Mouse (Mus musculus) intestine, embryonic 14.5 days (tissue): ENCODE measurements around the gene Ppib. TPM values are rescaled to one million over a fixed set of nuclear protein-coding genes. Genes with fewer than 3 reads are reported as not detected.

Source experiments
- ATAC-seq: fragments of 200-750 bp; cut with Nextera tagmentation; replicated peaks from 2 replicates; pipeline ENCODE4 v1.8.0; 2017; ENCODE audit warnings: low read depth, moderate number of reproducible peaks, moderate TSS enrichment, moderate library complexity; ENCODE audit not compliant: low FRiP score, low TSS enrichment
- DNase-seq: peaks from one replicate; pipeline ENCODE4 v3.0.0-alpha.2; 2018; ENCODE audit warnings: low spot score
- H3K27ac ChIP-seq: fragments of 300-500 bp; sonication (generic); 2 replicates; pipeline ENCODE4 v1.5.1; 2014; ENCODE audit warnings: low read depth, mild to moderate bottlenecking, control low read depth
- H3K27me3 ChIP-seq: fragments of 300-500 bp; sonication (generic); replicated peaks from 2 replicates; pipeline ENCODE4 v1.6.1; 2014; ENCODE audit warnings: low read length, control low read depth; ENCODE audit not compliant: control insufficient read depth, insufficient read depth
- H3K36me3 ChIP-seq: fragments of 300-500 bp; sonication (generic); 2 replicates; pipeline ENCODE4 v1.6.1; 2014; ENCODE audit warnings: low read length, control low read depth; ENCODE audit not compliant: control insufficient read depth, insufficient read depth
- H3K4me1 ChIP-seq: fragments of 300-500 bp; sonication (generic); replicated peaks from 2 replicates; pipeline ENCODE4 v1.6.1; 2014; ENCODE audit warnings: low read length, control low read depth, mixed read lengths; ENCODE audit not compliant: control insufficient read depth, insufficient read depth
- H3K4me2 ChIP-seq: fragments of 300-500 bp; sonication (generic); 2 replicates; pipeline ENCODE4 v1.6.1; 2014; ENCODE audit warnings: low read length
- H3K4me3 ChIP-seq: fragments of 300-500 bp; sonication (generic); 2 replicates; pipeline ENCODE4 v1.5.1; 2014; ENCODE audit warnings: low read depth, low read length, control low read depth, mixed read lengths
- H3K9ac ChIP-seq: fragments of 300-500 bp; sonication (generic); 2 replicates; pipeline ENCODE4 v1.6.1; 2014; ENCODE audit warnings: mild to moderate bottlenecking, low read length
- H3K9me3 ChIP-seq: fragments of 300-500 bp; sonication (generic); 2 replicates; pipeline ENCODE4 v1.6.1; 2016; ENCODE audit warnings: low read length, control low read depth; ENCODE audit not compliant: control insufficient read depth
- WGBS: fragments of 180-500 bp; shearing (Covaris S2); extraction: QIAGEN DNeasy Blood & Tissue Kit; methylation state at CpG from one replicate; pipeline ENCODE4 v1.1.7; 2014; 5-methylcytosine and 5-hydroxymethylcytosine counted together
- polyA plus RNA-seq: library from polyadenylated mRNA; unstranded; fragments of >200 nt; fragmentation: Nextera tagmentation; extraction: Ambion mirVana; gene quantifications from 2 replicates; pipeline ENCODE4 v1.2.1, GENCODE M21; 2014

Gene Ppib
- polyA plus RNA-seq, 1 experiment from 2014 or later, result 618 TPM

DNA sequence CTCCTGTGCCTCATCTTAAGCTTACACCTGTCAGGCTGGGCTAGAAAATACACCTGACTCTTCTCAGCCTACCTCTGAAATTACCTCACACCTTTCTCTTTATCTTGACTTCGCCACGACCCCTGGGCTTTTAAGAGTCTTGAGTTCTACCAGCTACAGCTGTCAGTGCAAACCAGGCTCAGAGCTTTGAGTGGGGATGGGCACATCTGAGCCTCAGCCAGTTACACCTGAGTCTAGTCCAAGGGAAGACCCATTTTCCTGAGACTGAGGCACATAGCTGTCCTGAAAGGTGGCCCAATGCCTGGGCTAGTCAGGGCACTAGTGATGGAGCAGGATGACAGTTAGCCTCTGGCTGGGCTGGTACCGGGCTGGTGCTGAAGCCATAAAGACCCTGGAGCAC lies 6.8 kb downstream of the Ppib start:
- Histone ChIP-seq H3K27me3 (peaks cover 29% of the 10 kb centered on the region), H3K9me3 (no peaks in the 10 kb centered on the region), H3K4me1 (peaks cover 8% of the 10 kb centered on the region; the same call in 1 of the 2 replicates), H3K36me3 (peaks cover 46% of the 10 kb centered on the region), H3K9ac (no peak overlapping the region), H3K4me2 (no peak overlapping the region), H3K4me3 (no peak overlapping the region), H3K27ac (no peak overlapping the region)
- DNase-seq (no peak), ATAC-seq (no peak)
- WGBS, result 94% methylated on average over 3 of the region's 3 CpGs

DNA sequence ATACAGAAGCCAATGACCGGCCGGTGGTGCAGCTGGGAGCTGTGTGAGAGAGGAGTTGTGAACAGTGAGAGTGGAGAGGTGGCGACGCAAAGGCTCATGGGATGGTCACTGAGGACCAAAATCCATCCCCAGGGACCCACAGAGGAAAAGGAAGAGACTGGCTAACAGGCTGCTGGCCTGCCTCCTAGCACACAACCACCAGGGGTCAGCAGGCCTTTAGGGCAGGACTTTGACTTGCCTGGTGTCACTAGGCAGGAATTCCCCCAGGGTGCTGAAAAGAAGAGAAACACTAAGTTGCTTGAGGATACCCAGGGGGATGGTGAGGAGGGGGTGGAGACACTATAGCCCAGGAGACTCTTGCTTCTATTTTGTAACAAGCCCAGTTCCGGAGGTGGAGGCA lies 7.5 kb downstream of the Ppib start:
- Histone ChIP-seq H3K4me2 (no peak overlapping the region), H3K27ac (no peak overlapping the region), H3K4me3 (no peak overlapping the region), H3K27me3 (peaks cover 29% of the 10 kb centered on the region), H3K36me3 (peaks cover 40% of the 10 kb centered on the region), H3K9ac (no peak overlapping the region), H3K4me1 (peaks cover 8% of the 10 kb centered on the region; the same call in 1 of the 2 replicates), H3K9me3 (no peaks in the 10 kb centered on the region)
- 25% methylated on average over 5 of the region's 5 CpGs for WGBS
- DNase-seq (no peak), ATAC-seq (no peak)

DNA sequence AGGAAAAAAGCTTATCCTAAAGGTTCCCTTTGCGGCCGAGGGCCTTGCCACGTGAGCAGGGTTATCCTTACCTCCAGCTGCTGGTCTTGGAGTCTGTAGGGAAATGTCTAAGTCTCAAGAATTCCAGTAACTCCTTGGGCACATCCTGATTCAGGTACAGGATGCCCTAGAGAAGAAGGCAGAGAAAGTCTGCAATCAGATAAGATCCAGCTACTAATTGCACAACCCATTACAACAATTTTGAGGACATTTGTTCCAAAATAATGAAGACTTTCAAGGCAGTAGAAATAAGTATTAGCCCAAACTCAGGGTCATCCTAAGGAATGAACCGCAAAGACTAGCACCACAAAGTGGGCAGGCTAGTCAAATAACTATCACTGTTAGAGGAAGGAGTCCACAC lies 8.0 kb downstream of the Ppib start:
- Histone ChIP-seq H3K9me3 (no peaks in the 10 kb centered on the region), H3K27ac (no peak overlapping the region), H3K4me1 (peaks cover 8% of the 10 kb centered on the region; the same call in 1 of the 2 replicates), H3K27me3 (peaks cover 29% of the 10 kb centered on the region), H3K9ac (no peak overlapping the region), H3K4me2 (no peak overlapping the region), H3K36me3 (peaks cover 35% of the 10 kb centered on the region), H3K4me3 (no peak overlapping the region)
- DNase-seq (no peak), ATAC-seq (no peak)
- 67% methylated on average over 4 of the region's 4 CpGs for WGBS

DNA sequence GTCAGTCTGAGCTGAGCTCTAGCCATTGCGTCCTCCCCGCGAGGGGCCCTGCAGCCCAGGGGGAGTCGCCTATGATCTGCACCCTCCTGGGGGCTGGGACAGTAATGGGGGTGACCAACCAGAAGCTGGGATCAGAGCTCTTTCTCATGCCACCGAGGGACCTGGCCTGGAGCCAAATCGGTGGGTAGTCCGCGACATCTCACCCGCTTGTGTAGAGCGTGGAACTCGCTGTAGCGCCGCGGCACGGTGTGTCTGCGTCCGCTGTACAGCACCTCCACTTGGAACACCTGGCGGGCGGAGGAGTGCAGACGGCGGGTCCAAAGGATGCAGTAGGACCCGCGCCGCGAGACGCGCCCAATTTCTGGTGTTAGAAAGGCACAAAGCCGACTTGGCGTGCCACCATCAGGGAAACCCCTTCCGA lies 9.0 kb downstream of the Ppib start:
- ATAC-seq (no peak), DNase-seq (no peak)

DNA sequence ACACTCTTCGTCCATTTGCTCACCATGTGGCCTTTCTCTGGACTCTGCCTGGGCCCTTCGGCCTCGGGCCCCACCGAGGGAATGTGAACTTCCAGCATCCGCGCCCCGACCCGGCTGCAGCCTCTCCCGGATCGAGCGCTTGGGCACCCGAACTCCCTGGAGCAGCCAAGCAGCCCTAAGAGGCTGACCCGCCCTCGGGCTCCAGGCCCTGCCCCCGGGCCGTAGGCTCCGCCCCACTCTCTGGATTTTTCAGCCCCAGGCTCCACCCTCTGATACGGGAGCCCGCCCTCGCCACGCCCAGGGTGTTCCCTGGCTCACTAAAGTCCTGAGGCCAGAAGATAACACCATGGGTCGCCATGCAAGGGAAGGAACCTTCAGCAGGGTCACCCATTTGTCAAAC lies 9.6 kb downstream of the Ppib start, which contains the start of gene Snx22:
Snx22 (minus strand) TSS at position 137 of the 400 bp plus-strand sequence.
- under 1% methylated on average over 22 of the region's 22 CpGs for WGBS
- Histone ChIP-seq H3K36me3 (peaks cover 20% of the 10 kb centered on the region), H3K4me3 (peak within 1 kb of the TSS; percentile 45), H3K4me1 (peaks cover 8% of the 10 kb centered on the region; the same call in 1 of the 2 replicates), H3K27ac (no peak within 1 kb of the TSS), H3K9me3 (peaks cover 4% of the 10 kb centered on the region; the same call in 1 of the 2 replicates), H3K27me3 (peaks cover 29% of the 10 kb centered on the region), H3K9ac (peak within 1 kb of the TSS; percentile 35; the same call in 1 of the 2 replicates), H3K4me2 (peak within 1 kb of the TSS; percentile 99)
- peak; percentile 90 for DNase-seq
- peak; percentile 89 for ATAC-seq

More for the DNA sequence above, 9.0 kb downstream of the Ppib start:
- H3K27ac ChIP-seq, result no peak overlapping the region
- H3K4me3 ChIP-seq, result peak overlapping the region; percentile 45
- peaks cover 8% of the 10 kb centered on the region; the same call in 1 of the 2 replicates for H3K4me1 ChIP-seq
- peaks cover 29% of the 10 kb centered on the region for H3K27me3 ChIP-seq
- no peaks in the 10 kb centered on the region for H3K9me3 ChIP-seq
- under 1% methylated on average over 30 of the region's 30 CpGs for WGBS
- H3K9ac ChIP-seq, result peak overlapping the region; percentile 35; the same call in 1 of the 2 replicates
- peaks cover 26% of the 10 kb centered on the region for H3K36me3 ChIP-seq
- peak overlapping the region; percentile 99 for H3K4me2 ChIP-seq

DNA sequence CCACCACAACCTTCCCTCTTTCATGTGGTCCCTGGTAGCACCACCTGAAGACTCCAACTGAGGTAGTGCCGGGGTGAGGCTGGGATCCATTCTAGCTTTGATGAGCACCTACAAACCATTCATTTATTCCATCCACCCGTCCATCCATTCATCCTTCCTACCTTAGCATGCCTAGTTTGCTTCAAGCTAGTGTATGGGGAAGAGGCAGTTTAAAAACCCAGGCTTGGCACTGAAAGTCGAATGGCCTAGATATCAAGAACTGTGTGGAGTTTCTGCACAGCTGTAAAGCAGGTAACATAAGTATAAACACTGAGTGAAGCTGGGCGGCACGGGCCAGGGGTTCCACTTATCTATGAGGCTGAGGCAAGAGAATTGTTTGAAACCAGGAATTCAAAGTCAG lies 10.1 kb downstream of the Ppib start:
- ATAC-seq (no peak), DNase-seq (no peak)
- no peak overlapping the region for H3K4me3 ChIP-seq
- H3K9ac ChIP-seq, result no peak overlapping the region
- no peak overlapping the region for H3K27ac ChIP-seq
- H3K4me2 ChIP-seq, result no peak overlapping the region
- peaks cover 8% of the 10 kb centered on the region; the same call in 1 of the 2 replicates for H3K4me1 ChIP-seq
- H3K9me3 ChIP-seq, result peaks cover 4% of the 10 kb centered on the region; the same call in 1 of the 2 replicates
- peaks cover 18% of the 10 kb centered on the region for H3K36me3 ChIP-seq
- H3K27me3 ChIP-seq, result peaks cover 29% of the 10 kb centered on the region
- WGBS, result 89% methylated on average over 5 of the region's 5 CpGs

DNA sequence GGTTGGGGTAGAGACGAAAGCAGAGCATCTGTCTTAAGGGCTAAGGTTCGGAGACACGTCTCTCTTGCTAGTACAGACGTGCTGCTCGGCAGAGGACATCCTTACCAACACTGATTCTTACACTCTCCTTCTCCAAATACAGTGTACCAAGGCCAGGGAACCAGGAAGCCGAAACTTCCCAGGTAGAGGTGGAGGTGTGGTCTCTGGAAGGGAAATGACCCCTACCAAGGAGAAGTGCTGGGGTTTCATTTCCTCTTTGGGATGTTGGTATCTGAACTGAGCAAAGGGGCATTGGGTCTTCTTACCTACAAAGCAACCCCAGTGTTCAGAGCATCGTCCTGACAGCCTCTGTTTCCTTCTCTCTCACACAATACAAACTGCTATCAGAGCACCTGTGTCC lies 12.7 kb downstream of the Ppib start:
- no peak overlapping the region for H3K4me2 ChIP-seq
- peaks cover 8% of the 10 kb centered on the region; the same call in 1 of the 2 replicates for H3K4me1 ChIP-seq
- no peak overlapping the region for H3K27ac ChIP-seq
- H3K4me3 ChIP-seq, result no peak overlapping the region
- peaks cover 21% of the 10 kb centered on the region for H3K27me3 ChIP-seq
- ATAC-seq, result no peak
- H3K36me3 ChIP-seq, result no peaks in the 10 kb centered on the region
- peaks cover 4% of the 10 kb centered on the region; the same call in 1 of the 2 replicates for H3K9me3 ChIP-seq
- WGBS, result 82% methylated on average over 7 of the region's 7 CpGs
- no peak for DNase-seq
- H3K9ac ChIP-seq, result no peak overlapping the region

DNA sequence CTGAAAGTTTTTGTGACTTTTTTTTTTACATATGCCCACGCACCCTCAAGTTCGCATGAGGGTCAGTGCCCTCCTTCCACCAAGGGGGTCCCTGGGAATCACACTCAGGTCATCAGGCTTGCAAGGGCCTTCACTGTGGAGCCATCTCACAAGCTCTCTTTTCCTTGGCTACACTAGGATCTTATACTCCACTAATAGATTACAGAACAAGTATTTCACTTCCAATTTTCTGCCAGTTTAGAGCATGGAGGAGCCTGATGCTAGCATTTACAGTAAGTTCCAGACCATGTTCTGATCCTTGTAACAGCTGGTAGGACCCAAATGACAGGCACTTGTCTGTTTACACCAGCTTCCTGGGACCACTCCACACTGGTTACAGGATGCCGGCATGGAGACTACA lies 18.1 kb downstream of the Ppib start:
- Histone ChIP-seq H3K4me1 (0 out of 2 replicates have a peak, but pooled peaks cover 7% of the 10 kb centered on the region), H3K27me3 (no peaks in the 10 kb centered on the region), H3K9ac (no peak overlapping the region), H3K36me3 (no peaks in the 10 kb centered on the region), H3K4me2 (no peak overlapping the region), H3K9me3 (peaks cover 4% of the 10 kb centered on the region; the same call in 1 of the 2 replicates), H3K27ac (no peak overlapping the region), H3K4me3 (no peak overlapping the region)
- WGBS, result 55% methylated on average over 3 of the region's 3 CpGs
- no peak for ATAC-seq
- DNase-seq, result peak; percentile 51

DNA sequence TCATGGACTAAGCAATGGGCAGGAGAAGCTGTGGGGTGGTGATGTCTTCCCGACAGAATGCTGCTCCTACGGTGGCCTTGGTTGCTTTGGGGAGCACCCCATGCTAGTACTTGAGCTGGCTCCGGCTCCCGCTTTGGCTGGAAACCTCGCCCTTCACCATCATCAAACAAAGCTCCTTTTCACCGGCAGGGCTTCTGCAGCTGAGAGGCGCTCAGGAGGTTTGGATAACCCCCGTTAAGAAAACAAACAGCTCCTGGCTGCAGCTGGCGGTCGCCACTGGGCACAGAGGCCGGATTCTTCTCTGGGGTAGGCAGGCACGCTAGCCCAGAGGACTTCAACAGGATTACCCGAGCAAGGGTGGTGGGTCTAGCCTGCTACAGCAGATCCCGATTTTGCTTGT lies 18.5 kb downstream of the Ppib start:
- H3K27ac ChIP-seq, result no peak overlapping the region
- no peaks in the 10 kb centered on the region for H3K36me3 ChIP-seq
- H3K4me1 ChIP-seq, result 0 out of 2 replicates have a peak, but pooled peaks cover 7% of the 10 kb centered on the region
- peaks cover 4% of the 10 kb centered on the region; the same call in 1 of the 2 replicates for H3K9me3 ChIP-seq
- H3K9ac ChIP-seq, result no peak overlapping the region
- WGBS, result 5% methylated on average over 14 of the region's 14 CpGs
- no peak overlapping the region for H3K4me3 ChIP-seq
- no peak for DNase-seq
- peak; percentile 50; the same call in 1 of the 2 replicates for ATAC-seq
- H3K27me3 ChIP-seq, result no peaks in the 10 kb centered on the region
- peak overlapping the region; percentile 29 for H3K4me2 ChIP-seq
